Mouse (Mus musculus): ENCODE data around the gene Tpsg1. TPM values are rescaled to one million over a fixed set of nuclear protein-coding genes. Genes with fewer than 3 reads are reported as not detected.
A peak's percentile ranks its signal among the peaks of the same experiment; 100 is the strongest.

Gene Tpsg1
- polyA plus RNA-seq, 1 experiment from 2014 or later, result 6.3 TPM

DNA sequence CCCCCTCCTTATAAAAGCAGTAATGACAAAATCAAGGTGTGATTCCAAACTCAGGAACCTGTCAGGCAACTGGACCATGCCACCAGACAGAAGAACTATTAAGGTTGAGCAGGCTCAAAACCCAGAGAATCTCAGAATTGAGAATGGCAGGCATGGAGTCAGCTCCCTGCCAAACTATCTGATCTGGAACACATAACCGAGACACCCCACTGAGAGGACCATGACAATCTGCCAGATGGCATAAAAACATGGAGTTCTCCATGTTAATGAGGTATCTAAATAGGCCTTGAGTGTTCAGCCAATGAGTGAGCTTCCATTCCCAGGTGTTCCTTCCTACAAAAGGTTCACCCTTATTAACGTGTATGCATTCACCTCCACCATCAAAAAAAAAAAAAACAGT, 7.8 kb upstream of the Tpsg1 start:
- no peak overlapping the region for H3K4me2 ChIP-seq (ENCODE audit: low read length)
- H3K4me1 ChIP-seq (replicated peaks; ENCODE audit: control insufficient read depth, insufficient read depth, low read length), result no peaks in the 10 kb centered on the region
- no peaks in the 10 kb centered on the region for H3K36me3 ChIP-seq (ENCODE audit: control insufficient read depth, insufficient read depth, low read length)
- H3K27ac ChIP-seq (ENCODE audit: low read depth), result no peak overlapping the region
- no peaks in the 10 kb centered on the region for H3K27me3 ChIP-seq (replicated peaks; ENCODE audit: control insufficient read depth, insufficient read depth, low read length)
- no peak for DNase-seq (ENCODE audit: low spot score)
- H3K4me3 ChIP-seq (ENCODE audit: low read depth, low read length), result no peak overlapping the region
- no peaks in the 10 kb centered on the region for H3K9me3 ChIP-seq (ENCODE audit: control insufficient read depth, low read length)
- 69% methylated on average over 2 of the region's 2 CpGs for WGBS
- ATAC-seq (replicated peaks; ENCODE audit: low FRiP score, low TSS enrichment, low read depth), result no peak
- H3K9ac ChIP-seq (ENCODE audit: low read length), result no peak overlapping the region

DNA sequence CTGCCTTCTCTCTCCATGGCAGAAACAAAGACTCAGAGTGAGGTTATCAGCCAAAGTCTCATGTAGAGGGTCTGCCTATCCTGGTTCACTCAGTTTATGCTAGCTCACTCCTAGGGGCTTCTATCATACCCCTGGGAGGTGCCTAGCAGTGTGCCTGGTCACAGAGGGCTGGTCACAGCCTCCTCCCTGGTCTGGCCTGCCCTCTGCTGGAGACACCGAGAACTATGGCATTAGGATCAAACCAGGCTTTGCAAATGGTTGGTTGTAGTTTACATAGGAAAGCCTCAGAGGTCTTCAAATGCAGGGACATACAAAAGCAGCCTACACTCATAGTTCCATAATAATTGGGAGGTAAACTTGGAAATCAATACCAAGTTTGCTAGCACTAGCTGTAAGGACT, 5.3 kb upstream of the Tpsg1 start:
- ATAC-seq (replicated peaks; ENCODE audit: low FRiP score, low TSS enrichment, low read depth), result no peak
- Histone ChIP-seq H3K4me3 (ENCODE audit: low read depth, low read length) (no peak overlapping the region), H3K4me1 (replicated peaks; ENCODE audit: control insufficient read depth, insufficient read depth, low read length) (no peaks in the 10 kb centered on the region), H3K9ac (ENCODE audit: low read length) (no peak overlapping the region), H3K36me3 (ENCODE audit: control insufficient read depth, insufficient read depth, low read length) (no peaks in the 10 kb centered on the region), H3K27ac (ENCODE audit: low read depth) (no peak overlapping the region), H3K9me3 (ENCODE audit: control insufficient read depth, low read length) (no peaks in the 10 kb centered on the region), H3K27me3 (replicated peaks; ENCODE audit: control insufficient read depth, insufficient read depth, low read length) (no peaks in the 10 kb centered on the region), H3K4me2 (ENCODE audit: low read length) (no peak overlapping the region)
- peak; percentile 69 for DNase-seq (ENCODE audit: low spot score)
- WGBS, result 7% methylated on average over 1 of the region's 1 CpGs

DNA sequence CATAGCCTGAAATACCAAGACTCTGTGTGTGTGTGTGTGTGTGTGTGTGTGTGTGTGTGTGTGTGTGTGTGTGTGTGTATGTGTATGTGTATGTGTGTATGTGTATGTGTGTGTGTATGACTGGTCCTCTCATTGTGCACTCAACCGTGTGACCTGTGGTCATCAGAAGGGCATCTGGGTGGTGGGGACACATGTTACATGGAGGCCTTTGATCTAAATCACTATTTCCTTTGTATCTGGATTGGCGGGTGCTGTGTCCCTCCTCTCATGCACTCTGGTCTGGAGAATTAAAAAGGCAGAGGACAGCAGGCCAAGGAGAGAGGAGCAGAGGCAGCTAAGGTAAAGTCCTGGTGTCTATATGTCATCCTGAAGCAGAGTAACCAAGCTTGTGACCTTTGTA, 3.1 kb upstream of the Tpsg1 start, which contains the start of gene Tpsb2:
Tpsb2 (plus strand) TSS at position 301 of the 400 bp plus-strand sequence.
- no peak within 1 kb of the TSS for H3K27ac ChIP-seq (ENCODE audit: low read depth)
- WGBS, result 72% methylated on average over 2 of the region's 2 CpGs
- DNase-seq (ENCODE audit: low spot score), result no peak
- no peaks in the 10 kb centered on the region for H3K36me3 ChIP-seq (ENCODE audit: control insufficient read depth, insufficient read depth, low read length)
- H3K9me3 ChIP-seq (ENCODE audit: control insufficient read depth, low read length), result no peaks in the 10 kb centered on the region
- H3K4me3 ChIP-seq (ENCODE audit: low read depth, low read length), result no peak within 1 kb of the TSS
- H3K27me3 ChIP-seq (replicated peaks; ENCODE audit: control insufficient read depth, insufficient read depth, low read length), result no peaks in the 10 kb centered on the region
- ATAC-seq (replicated peaks; ENCODE audit: low FRiP score, low TSS enrichment, low read depth), result no peak
- no peaks in the 10 kb centered on the region for H3K4me1 ChIP-seq (replicated peaks; ENCODE audit: control insufficient read depth, insufficient read depth, low read length)
- no peak within 1 kb of the TSS for H3K4me2 ChIP-seq (ENCODE audit: low read length)
- H3K9ac ChIP-seq (ENCODE audit: low read length), result no peak within 1 kb of the TSS

DNA sequence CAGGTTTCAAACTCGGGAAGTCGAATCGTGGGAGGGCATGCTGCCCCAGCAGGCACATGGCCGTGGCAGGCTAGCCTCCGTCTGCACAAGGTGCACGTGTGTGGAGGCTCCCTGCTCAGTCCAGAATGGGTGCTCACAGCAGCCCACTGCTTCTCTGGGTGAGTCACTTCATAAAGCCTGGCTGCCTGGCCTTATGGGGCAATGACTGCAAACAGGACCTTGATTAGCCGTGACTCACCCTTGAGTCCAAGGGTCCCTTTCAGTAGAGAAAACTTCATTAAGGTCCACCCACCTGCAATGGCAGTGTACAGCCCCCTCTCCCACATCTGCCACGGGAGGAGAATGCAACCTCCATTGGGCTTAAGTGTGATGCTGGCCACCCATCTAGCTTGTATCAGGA, 3.4 kb downstream of the Tpsg1 start:
- Histone ChIP-seq H3K4me2 (ENCODE audit: low read length) (no peak overlapping the region), H3K36me3 (ENCODE audit: control insufficient read depth, insufficient read depth, low read length) (peaks cover 10% of the 10 kb centered on the region), H3K4me3 (ENCODE audit: low read depth, low read length) (no peak overlapping the region), H3K4me1 (replicated peaks; ENCODE audit: control insufficient read depth, insufficient read depth, low read length) (no peaks in the 10 kb centered on the region), H3K9me3 (ENCODE audit: control insufficient read depth, low read length) (no peaks in the 10 kb centered on the region), H3K9ac (ENCODE audit: low read length) (no peak overlapping the region), H3K27ac (ENCODE audit: low read depth) (no peak overlapping the region), H3K27me3 (replicated peaks; ENCODE audit: control insufficient read depth, insufficient read depth, low read length) (no peaks in the 10 kb centered on the region)
- ATAC-seq (replicated peaks; ENCODE audit: low FRiP score, low TSS enrichment, low read depth) (peak; percentile 80), DNase-seq (ENCODE audit: low spot score) (no peak)
- 61% methylated on average over 8 of the region's 8 CpGs for WGBS

DNA sequence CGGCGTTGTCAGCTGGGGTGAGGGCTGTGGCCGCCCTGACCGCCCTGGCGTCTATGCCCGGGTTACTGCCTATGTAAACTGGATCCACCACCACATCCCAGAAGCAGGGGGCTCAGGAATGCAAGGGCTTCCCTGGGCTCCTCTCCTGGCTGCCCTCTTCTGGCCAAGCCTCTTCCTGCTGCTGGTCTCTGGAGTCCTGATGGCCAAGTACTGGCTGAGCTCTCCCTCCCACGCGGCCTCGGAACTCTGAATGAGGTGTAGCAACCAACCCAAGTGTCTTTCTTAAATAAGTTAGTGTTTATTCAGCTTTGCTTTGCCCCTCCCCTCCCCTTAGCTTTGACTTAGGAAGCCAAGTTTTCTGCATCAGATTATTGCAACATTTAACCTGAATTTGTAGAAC, 4.9 kb downstream of the Tpsg1 start:
- no peak for ATAC-seq (replicated peaks; ENCODE audit: low FRiP score, low TSS enrichment, low read depth)
- Histone ChIP-seq H3K36me3 (ENCODE audit: control insufficient read depth, insufficient read depth, low read length) (peaks cover 16% of the 10 kb centered on the region), H3K4me2 (ENCODE audit: low read length) (no peak overlapping the region), H3K9ac (ENCODE audit: low read length) (no peak overlapping the region), H3K4me3 (ENCODE audit: low read depth, low read length) (no peak overlapping the region), H3K27me3 (replicated peaks; ENCODE audit: control insufficient read depth, insufficient read depth, low read length) (no peaks in the 10 kb centered on the region), H3K9me3 (ENCODE audit: control insufficient read depth, low read length) (no peaks in the 10 kb centered on the region), H3K27ac (ENCODE audit: low read depth) (no peak overlapping the region), H3K4me1 (replicated peaks; ENCODE audit: control insufficient read depth, insufficient read depth, low read length) (no peaks in the 10 kb centered on the region)
- peak; percentile 60 for DNase-seq (ENCODE audit: low spot score)
- 40% methylated on average over 9 of the region's 9 CpGs for WGBS

DNA sequence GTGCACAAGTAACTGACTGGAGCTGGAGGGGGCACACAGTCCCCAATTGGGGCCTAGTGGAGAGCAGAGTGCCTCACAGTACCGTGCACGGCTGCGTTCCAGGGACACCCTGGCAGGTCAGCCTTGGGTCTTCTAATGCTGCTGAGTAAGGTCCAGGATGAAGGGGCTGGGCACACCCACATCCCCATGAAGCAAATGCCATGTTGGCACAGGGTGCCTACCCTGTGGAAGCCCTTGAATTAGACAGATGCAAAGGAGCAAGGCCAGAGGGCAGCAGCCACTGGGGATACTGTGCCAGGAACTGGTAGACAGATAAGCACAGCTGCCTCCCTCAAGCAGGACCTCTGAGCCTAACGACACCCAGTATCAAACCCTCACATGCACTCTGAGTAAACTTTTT, 25.5 kb downstream of the Tpsg1 start:
- ATAC-seq (replicated peaks; ENCODE audit: low FRiP score, low TSS enrichment, low read depth) (no peak), DNase-seq (ENCODE audit: low spot score) (no peak)
- H3K27me3 ChIP-seq (replicated peaks; ENCODE audit: control insufficient read depth, insufficient read depth, low read length), result no peaks in the 10 kb centered on the region
- H3K9ac ChIP-seq (ENCODE audit: low read length), result no peak overlapping the region
- H3K36me3 ChIP-seq (ENCODE audit: control insufficient read depth, insufficient read depth, low read length), result peaks cover 37% of the 10 kb centered on the region
- no peak overlapping the region for H3K4me2 ChIP-seq (ENCODE audit: low read length)
- 82% methylated on average over 4 of the region's 4 CpGs for WGBS
- H3K27ac ChIP-seq (ENCODE audit: low read depth), result no peak overlapping the region
- H3K9me3 ChIP-seq (ENCODE audit: control insufficient read depth, low read length), result no peaks in the 10 kb centered on the region
- H3K4me1 ChIP-seq (replicated peaks; ENCODE audit: control insufficient read depth, insufficient read depth, low read length), result no peaks in the 10 kb centered on the region
- no peak overlapping the region for H3K4me3 ChIP-seq (ENCODE audit: low read depth, low read length)

DNA sequence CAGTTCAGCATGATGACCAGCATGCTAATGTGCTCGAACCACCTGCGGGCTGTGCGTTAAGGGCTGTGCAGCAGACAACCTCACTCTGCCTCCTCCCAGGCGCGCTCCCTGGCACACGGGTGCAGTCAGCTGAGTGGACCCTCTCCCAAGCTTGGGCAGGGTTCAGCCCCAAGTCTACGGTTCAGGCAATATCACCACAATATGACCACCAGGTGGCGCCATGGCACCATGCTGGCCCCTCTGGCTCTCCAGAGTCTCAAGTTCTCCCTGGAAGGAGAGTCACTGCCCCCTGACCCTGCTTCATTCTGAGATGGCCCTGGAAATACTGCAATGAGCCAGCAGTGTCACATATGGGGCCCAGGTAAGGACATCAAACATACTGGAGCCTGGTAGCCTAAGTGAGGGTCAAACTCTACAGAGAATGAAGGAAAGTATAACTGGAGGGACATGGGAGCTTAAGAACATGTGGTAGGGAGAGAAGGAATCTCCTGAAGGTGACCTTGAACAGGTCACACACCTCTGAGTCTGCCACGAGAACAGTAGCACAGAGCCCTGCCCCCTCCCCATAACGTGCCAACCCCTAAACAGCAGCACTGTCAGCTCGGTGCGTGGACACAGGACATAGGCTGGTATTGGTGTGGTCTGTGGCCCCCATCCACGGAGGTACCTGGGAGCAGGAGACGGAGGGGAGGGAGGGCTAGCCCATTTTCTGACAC, 28.9 kb downstream of the Tpsg1 start:
- H3K27ac ChIP-seq (ENCODE audit: low read depth), result no peak overlapping the region
- ATAC-seq (replicated peaks; ENCODE audit: low FRiP score, low TSS enrichment, low read depth) (peak; percentile 59), DNase-seq (ENCODE audit: low spot score) (peak; percentile 93)
- H3K27me3 ChIP-seq (replicated peaks; ENCODE audit: control insufficient read depth, insufficient read depth, low read length), result no peaks in the 10 kb centered on the region
- H3K36me3 ChIP-seq (ENCODE audit: control insufficient read depth, insufficient read depth, low read length), result peaks cover 20% of the 10 kb centered on the region
- H3K4me1 ChIP-seq (replicated peaks; ENCODE audit: control insufficient read depth, insufficient read depth, low read length), result no peaks in the 10 kb centered on the region
- WGBS, result 36% methylated on average over 14 of the region's 14 CpGs
- no peak overlapping the region for H3K9ac ChIP-seq (ENCODE audit: low read length)
- H3K9me3 ChIP-seq (ENCODE audit: control insufficient read depth, low read length), result no peaks in the 10 kb centered on the region
- H3K4me3 ChIP-seq (ENCODE audit: low read depth, low read length), result no peak overlapping the region
- H3K4me2 ChIP-seq (ENCODE audit: low read length), result no peak overlapping the region

DNA sequence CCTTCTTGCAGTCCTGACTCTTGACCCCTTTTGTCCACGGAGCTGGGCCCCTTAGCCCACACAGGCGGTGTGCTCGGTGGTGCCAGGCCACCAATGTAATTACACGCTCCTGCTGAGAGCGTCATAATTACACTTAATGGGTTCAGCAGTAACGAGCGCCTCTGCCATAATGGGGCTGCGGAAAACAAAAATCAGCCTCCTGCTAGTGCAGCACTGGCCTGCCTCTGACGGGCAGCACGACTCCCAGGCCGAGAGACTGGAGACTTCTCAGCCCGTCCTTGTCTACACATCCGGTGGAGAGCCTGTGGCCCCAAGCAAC, 29.4 kb downstream of the Tpsg1 start:
- WGBS, result 63% methylated on average over 13 of the region's 13 CpGs
- Histone ChIP-seq H3K36me3 (ENCODE audit: control insufficient read depth, insufficient read depth, low read length) (peaks cover 15% of the 10 kb centered on the region; the same call in 1 of the 2 replicates), H3K9ac (ENCODE audit: low read length) (no peak overlapping the region), H3K9me3 (ENCODE audit: control insufficient read depth, low read length) (no peaks in the 10 kb centered on the region), H3K27ac (ENCODE audit: low read depth) (no peak overlapping the region), H3K27me3 (replicated peaks; ENCODE audit: control insufficient read depth, insufficient read depth, low read length) (no peaks in the 10 kb centered on the region), H3K4me2 (ENCODE audit: low read length) (no peak overlapping the region), H3K4me1 (replicated peaks; ENCODE audit: control insufficient read depth, insufficient read depth, low read length) (no peaks in the 10 kb centered on the region), H3K4me3 (ENCODE audit: low read depth, low read length) (no peak overlapping the region)
- DNase-seq (ENCODE audit: low spot score) (no peak), ATAC-seq (replicated peaks; ENCODE audit: low FRiP score, low TSS enrichment, low read depth) (0 out of 2 replicates have a peak, but pooled peaks have one; percentile 13)

DNA sequence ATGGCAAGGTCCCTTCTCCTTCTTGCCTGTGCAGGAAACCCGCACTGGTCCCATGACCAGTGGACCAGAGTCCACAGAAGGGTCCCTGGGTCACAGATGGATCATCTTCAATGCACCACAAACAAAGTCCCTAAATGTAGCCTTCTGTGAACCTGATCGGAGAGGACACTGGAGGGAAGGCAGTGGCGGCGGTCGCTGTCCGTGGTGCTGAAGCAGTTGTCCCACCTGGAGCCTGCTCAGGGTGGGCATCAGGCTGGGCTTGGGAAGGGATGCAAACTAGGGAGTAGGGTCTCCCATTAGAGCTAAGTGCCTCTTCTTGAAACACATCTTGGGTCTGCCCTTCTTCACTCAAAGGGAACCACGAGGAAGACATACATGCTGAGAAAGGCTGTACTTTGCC, 31.4 kb downstream of the Tpsg1 start:
- 10% methylated on average over 7 of the region's 7 CpGs for WGBS
- Histone ChIP-seq H3K4me1 (replicated peaks; ENCODE audit: control insufficient read depth, insufficient read depth, low read length) (peaks cover 13% of the 10 kb centered on the region), H3K36me3 (ENCODE audit: control insufficient read depth, insufficient read depth, low read length) (0 out of 2 replicates have a peak, but pooled peaks cover 10% of the 10 kb centered on the region), H3K27ac (ENCODE audit: low read depth) (no peak overlapping the region), H3K4me2 (ENCODE audit: low read length) (no peak overlapping the region), H3K9ac (ENCODE audit: low read length) (no peak overlapping the region), H3K4me3 (ENCODE audit: low read depth, low read length) (no peak overlapping the region), H3K9me3 (ENCODE audit: control insufficient read depth, low read length) (no peaks in the 10 kb centered on the region), H3K27me3 (replicated peaks; ENCODE audit: control insufficient read depth, insufficient read depth, low read length) (no peaks in the 10 kb centered on the region)
- DNase-seq (ENCODE audit: low spot score) (peak; percentile 89), ATAC-seq (replicated peaks; ENCODE audit: low FRiP score, low TSS enrichment, low read depth) (no peak)
